Mouse (Mus musculus): ENCODE measurements around the gene Samd10. TPM values are rescaled to one million over a fixed set of nuclear protein-coding genes. Genes with fewer than 3 reads are reported as not detected.

Gene Samd10
- total RNA-seq, 2 experiments from 2014 or later, result 11.9 to 12.2 TPM

DNA sequence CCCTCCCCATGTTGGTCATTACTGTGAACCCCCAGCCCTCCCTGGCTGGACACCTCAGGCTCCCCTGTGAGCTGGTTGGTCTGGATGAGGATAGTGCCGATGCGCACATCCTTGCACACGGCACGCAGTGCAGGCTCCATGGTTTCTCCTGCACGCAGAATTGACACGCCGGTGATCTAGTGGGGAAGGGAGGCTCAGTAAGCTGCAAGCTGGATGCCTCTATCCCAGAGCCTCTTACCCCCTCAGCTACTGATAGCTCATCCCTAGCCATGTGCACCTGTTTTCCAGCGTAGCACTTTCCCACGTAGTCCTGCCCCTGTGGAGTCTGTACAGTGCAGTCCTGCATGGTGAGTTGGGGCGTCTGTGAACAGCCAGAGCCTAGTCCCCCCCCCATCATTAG lies 29.2 kb downstream of the Samd10 start:
- DNase-seq (ENCODE audit: low spot score in 2 of 2), result no peak
- Histone ChIP-seq H3K4me3 (no peak overlapping the region), H3K27ac (no peak overlapping the region)
- TF ChIP-seq CTCF (conservative IDR thresholded peaks at IDR 0.05), result no peak

- Histone ChIP-seq H3K27ac (no peak overlapping the region), H3K4me3 (no peak overlapping the region)
- no peak for DNase-seq (ENCODE audit: low spot score in 2 of 2)
- peak; percentile 79 for TF ChIP-seq CTCF (conservative IDR thresholded peaks at IDR 0.05)
Measured at GRCm38 (mm10) chr2:181568272-181569008, 30.6 kb downstream of the Samd10 start.

DNA sequence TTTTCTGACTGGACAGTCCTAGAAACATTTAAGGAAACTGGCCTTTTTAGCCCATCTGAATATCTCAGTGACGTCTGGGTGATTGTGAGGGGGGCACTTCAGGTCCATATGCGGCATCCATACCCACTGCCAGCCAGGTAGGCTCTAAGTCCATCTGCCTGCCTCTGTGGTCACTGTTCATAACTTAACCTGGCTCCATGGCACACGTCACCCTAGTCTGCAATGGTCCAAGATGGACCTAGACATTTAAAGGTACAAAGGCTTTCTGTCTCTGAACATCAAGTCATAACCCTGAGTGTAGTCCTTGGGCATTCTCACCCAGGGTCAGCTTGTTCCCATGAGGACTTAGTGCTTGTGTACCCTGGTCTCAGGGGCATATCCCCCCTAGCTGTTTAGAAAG lies 31.7 kb downstream of the Samd10 start:
- no peak for DNase-seq (ENCODE audit: low spot score in 2 of 2)
- H3K4me3 ChIP-seq, result no peak overlapping the region
- no peak overlapping the region for H3K27ac ChIP-seq
- no peak for TF ChIP-seq CTCF (conservative IDR thresholded peaks at IDR 0.05)

- no peak overlapping the region for H3K27ac ChIP-seq
- DNase-seq (ENCODE audit: low spot score in 2 of 2), result no peak
- no peak overlapping the region for H3K4me3 ChIP-seq
- TF ChIP-seq CTCF (conservative IDR thresholded peaks at IDR 0.05), result no peak
Measured at GRCm38 (mm10) chr2:181553772-181554171, 45.2 kb downstream of the Samd10 start.

DNA sequence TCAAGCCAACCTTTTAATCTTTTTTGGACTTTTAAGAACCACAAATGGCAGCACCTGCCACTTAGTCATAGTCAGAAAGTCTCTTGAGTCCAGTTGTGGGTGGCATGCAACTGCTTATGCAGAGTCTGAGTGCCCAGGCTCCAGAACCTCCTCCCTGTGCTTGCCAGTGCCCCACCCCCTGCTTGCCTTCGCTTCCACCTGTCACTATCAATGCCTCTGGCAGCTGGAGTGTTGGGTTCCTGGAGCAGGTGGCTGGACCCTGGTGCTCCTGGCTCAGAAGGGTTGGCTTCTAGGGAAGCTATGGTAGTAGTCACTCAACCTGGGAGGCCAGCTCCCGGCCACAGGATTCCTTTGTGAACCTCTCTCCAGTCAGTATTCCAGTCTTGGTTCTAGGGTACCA lies 48.8 kb downstream of the Samd10 start:
- Histone ChIP-seq H3K27ac (no peak overlapping the region), H3K4me3 (no peak overlapping the region)
- no peak for DNase-seq (ENCODE audit: low spot score in 2 of 2)
- TF ChIP-seq CTCF (conservative IDR thresholded peaks at IDR 0.05), result no peak

GRCm38 (mm10) chr2:181548682-181549081 lies 50.3 kb downstream of the Samd10 start:
- no peak overlapping the region for H3K27ac ChIP-seq
- DNase-seq (ENCODE audit: low spot score in 2 of 2), result no peak
- no peak overlapping the region for H3K4me3 ChIP-seq
- no peak for TF ChIP-seq CTCF (conservative IDR thresholded peaks at IDR 0.05)

- no peak overlapping the region for H3K27ac ChIP-seq
- DNase-seq (ENCODE audit: low spot score in 2 of 2), result no peak
- H3K4me3 ChIP-seq, result no peak overlapping the region
- no peak for TF ChIP-seq CTCF (conservative IDR thresholded peaks at IDR 0.05)
Measured at GRCm38 (mm10) chr2:181548227-181548626, 50.8 kb downstream of the Samd10 start.

- TF ChIP-seq CTCF (conservative IDR thresholded peaks at IDR 0.05), result no peak
- no peak for DNase-seq (ENCODE audit: low spot score in 2 of 2)
- Histone ChIP-seq H3K4me3 (no peak overlapping the region), H3K27ac (no peak overlapping the region)
Measured at GRCm38 (mm10) chr2:181546142-181546541, 52.9 kb downstream of the Samd10 start.

Small RNA genes within 50 kb of the gene (microRNA-seq; reads per million reads assigned to microRNA genes)
- gene Mir7006, result 0 reads per million in 2 experiments

Other genes starting within 250 kb of the Samd10 start
- 10 to 100 TPM; 78.3 to 80.7 TPM for gene Zgpat, start 234.3 kb downstream of the Samd10 start, total RNA-seq (2021)
- gene Arfrp1, start 233.8 kb downstream of the Samd10 start, total RNA-seq (2021), result 10 to 100 TPM; 43.2 to 50.1 TPM
- gene Lime1, start 219.1 kb downstream of the Samd10 start, total RNA-seq (2021), result 10 to 100 TPM; 35.2 to 49.5 TPM
- gene Zbtb46, start 139.8 kb downstream of the Samd10 start, total RNA-seq (2021), result 1 to 10 TPM; 5.8 to 8.3 TPM
- gene Abhd16b, start 106.0 kb downstream of the Samd10 start, total RNA-seq (2021), result not detected
- gene Tpd52l2, start 102.1 kb downstream of the Samd10 start, total RNA-seq (2021), result 10 to 100 TPM; 74.7 to 75.2 TPM
- 100 to 1,000 TPM; 259 to 279 TPM for gene Dnajc5, start 78.7 kb downstream of the Samd10 start, total RNA-seq (2021)
- 10 to 100 TPM; 68.2 to 73.8 TPM for gene Uckl1, start 14.3 kb downstream of the Samd10 start, total RNA-seq (2021)
- 10 to 100 TPM; 57.2 to 57.3 TPM for gene Prpf6, start 7.3 kb downstream of the Samd10 start, total RNA-seq (2021)
- 100 to 1,000 TPM; 102 to 103 TPM for gene Zfp512b, start 6.4 kb downstream of the Samd10 start, total RNA-seq (2021)
- 1 to 10 TPM in 1 of 2 experiments, under 1 TPM in 1; 0.83 to 1.4 TPM for gene Gm29797, start 57.8 kb upstream of the Samd10 start, total RNA-seq (2021)
- 10 to 100 TPM; 11.6 to 14.1 TPM for gene Sox18, start 72.4 kb upstream of the Samd10 start, total RNA-seq (2021)
- 10 to 100 TPM; 54.7 to 60.0 TPM for gene Tcea2, start 81.1 kb upstream of the Samd10 start, total RNA-seq (2021)
- 10 to 100 TPM; 41.8 to 43.4 TPM for gene Rgs19, start 94.8 kb upstream of the Samd10 start, total RNA-seq (2021)
- gene Lkaaear1, start 99.2 kb upstream of the Samd10 start, total RNA-seq (2021), result not detected
- gene Oprl1, start 115.8 kb upstream of the Samd10 start, total RNA-seq (2021), result 10 to 100 TPM; 44.8 to 45.0 TPM
- gene Myt1, start 164.1 kb upstream of the Samd10 start, total RNA-seq (2021), result 10 to 100 TPM; 32.3 to 34.0 TPM
- 10 to 100 TPM; 86.2 to 87.0 TPM for gene Pcmtd2, start 238.6 kb upstream of the Samd10 start, total RNA-seq (2021)